Mouse (Mus musculus): ENCODE data around the gene Tbx21. TPM values are rescaled to one million over a fixed set of nuclear protein-coding genes. Genes with fewer than 3 reads are reported as not detected.

The Tbx21 gene
- total RNA-seq, 4 experiments from 2014 or later, result 0.31 to 0.51 (median 0.48) TPM

- peak; percentile 40 for DNase-seq
These were observed 31.6 kb downstream of the Tbx21 start for GRCm38 (mm10) chr11:97083401-97084140.

DNA sequence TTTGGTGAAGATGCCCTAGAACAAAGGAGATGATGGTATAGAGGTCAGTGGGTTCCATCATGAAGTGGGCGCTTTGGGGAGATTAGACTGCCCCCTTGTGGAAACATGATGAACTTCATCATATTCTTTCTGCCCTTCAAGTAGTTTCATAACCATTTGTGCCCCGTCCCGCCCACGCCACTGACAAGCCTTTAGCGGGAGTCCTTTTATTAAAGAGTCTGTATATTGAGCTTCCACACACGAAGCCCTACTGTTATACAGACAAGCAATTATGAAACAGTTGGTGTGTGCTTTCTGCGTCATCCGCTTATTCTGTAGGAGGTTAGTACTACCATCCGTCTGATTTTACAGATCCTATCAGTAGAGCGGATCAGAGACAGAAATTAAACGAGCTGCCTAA, 32.2 kb downstream of the Tbx21 start:
- DNase-seq, result no peak

DNA sequence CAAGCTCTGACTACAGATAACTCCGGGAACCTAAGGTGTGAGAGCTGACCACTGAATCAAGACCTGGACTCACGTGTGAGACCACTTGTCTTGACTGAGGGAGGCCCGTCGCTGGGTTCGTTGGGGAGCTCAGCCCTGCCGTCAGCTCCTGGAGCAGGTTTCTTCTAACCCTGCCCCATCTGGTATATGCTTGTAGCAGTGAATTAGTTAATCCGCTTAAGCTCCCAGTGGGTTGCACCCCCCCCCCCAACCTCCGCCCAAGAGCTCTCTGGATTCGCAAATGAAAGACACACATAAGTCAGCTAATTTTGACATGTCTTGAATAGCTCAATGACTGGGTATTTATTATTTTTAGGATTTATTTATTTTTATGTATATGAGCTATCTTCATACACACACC, 34.8 kb downstream of the Tbx21 start:
- no peak for DNase-seq

DNA sequence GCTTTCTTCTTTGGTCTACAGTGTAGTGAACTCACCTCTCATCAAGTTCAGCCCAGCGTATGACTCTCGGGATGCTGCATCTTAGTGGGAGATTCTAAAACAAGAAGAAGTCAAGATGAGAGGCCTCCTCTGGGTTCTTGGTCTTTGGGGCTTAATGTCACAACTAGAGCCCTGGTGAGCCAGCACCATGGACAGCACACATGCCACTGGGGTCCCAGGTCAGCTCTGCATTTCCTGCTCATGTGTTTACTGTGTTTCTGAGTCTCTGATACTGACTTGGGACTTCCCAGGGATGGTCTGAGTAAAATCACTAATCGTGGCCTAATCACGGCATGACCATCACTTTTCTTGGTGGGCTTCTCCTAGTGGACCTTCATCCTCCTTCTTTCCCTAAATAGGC, 36.4 kb downstream of the Tbx21 start:
- DNase-seq, result no peak

DNA sequence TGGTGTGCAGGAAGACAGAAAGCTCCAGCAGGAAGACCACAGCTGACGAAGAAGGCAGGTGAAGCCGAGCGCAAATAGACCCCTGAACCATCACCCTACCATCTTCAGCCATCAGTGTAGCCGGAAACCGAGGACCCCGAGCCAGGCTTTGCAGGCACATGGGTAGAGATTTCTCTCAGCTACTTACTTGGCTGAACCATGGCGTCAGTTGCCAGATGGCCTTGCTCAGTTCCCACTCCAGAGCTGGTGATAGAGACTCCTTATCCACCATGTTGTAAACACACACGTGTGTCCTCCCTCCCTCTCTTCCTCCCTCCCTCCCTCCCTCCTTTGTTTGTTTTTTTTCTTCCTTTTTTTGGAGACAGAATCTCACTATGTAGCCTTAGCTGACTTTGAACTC, 40.9 kb downstream of the Tbx21 start:
- no peak for DNase-seq

GRCm38 (mm10) chr11:97072533-97072932, 42.6 kb downstream of the Tbx21 start:
- no peak for DNase-seq

DNA sequence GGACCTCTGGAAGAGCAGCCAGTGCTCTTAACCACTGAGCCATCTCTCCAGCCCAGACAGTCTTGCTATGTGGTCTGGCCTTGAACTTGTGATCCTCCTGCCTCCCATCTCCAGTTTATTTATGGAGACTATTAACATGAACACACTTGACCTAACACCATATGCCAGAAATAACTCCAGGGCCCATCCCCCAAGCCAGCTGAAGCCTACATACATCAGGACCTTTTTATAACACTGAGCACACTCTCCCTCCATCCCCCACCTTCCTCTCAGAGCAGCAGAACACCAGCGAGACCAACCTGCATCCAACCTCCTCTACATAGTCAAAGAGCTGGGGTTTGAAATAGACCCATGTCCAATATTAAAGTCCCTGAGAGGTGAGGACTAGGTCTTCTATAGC, 44.0 kb downstream of the Tbx21 start:
- no peak for DNase-seq

DNA sequence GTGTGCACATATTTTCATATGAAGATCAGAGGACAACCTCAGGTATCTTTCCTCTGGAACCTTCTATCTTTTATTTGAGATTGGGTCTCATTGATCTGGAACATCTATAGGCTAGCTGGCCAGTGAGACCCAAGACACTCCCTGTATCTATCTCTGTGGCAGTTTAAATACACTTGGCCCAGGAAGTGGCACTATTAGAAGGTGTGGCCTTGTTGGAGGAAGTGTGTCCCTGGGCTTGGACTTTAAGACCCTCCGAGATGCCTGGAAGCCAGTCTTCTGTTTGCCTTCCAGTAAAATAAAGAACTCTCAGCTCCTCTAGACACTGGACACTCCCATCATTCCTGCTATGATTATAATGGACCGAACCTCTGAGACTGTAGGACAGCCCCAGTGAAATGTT, 45.4 kb downstream of the Tbx21 start:
- no peak for DNase-seq

DNA sequence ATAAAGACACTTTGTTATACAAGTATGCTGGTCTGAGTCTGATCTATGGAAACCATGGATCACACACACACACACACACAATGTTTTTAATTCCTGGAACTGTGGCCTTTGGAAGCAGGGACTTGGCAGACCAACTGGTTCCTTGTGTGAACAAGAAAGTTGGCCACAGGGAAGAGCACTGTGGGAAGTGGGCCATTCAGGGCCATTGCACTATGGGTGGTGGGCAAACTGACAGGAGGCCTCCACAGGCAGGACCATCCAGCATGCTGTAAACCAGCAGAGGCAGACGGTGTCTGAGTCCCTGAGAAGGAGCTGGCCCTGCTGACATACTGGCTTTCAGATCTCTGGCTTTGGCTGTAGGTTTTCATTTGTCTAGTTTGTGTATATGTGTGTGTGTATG, 45.8 kb downstream of the Tbx21 start:
- DNase-seq, result no peak

DNA sequence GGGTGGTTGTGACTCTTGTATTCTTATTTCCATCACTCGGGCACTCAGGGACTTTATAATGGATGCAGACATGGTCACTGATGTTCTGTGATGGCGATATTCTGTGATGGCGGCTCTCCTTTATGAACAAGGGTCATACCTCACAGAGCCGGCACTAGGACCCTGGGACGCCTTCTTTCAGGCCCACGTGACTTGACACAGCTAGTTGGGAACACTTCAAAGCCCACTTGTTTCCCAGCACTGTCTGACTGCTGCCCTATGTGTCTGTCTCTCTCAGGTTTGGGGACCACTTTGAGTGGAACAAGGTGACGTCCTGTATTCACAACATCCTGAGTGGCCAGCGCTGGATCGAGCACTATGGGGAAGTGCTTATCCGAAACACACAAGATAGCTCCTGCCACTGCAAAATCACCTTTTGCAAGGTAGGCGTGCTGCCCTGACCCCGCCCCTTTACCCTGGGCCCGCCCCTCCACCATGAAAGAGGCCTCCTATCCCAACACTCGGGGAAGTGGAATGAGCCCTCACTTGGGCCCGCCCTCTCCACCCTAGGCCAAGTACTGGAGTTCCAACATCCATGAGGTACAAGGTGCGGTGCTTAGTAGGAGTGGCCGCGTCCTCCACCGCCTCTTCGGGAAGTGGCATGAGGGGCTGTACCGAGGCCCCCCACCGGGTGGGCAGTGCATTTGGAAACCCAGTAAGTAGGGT, 48.3 kb downstream of the Tbx21 start:
- DNase-seq, result no peak

- no peak for DNase-seq
These were observed 49.4 kb downstream of the Tbx21 start for GRCm38 (mm10) chr11:97065538-97066295.

DNA sequence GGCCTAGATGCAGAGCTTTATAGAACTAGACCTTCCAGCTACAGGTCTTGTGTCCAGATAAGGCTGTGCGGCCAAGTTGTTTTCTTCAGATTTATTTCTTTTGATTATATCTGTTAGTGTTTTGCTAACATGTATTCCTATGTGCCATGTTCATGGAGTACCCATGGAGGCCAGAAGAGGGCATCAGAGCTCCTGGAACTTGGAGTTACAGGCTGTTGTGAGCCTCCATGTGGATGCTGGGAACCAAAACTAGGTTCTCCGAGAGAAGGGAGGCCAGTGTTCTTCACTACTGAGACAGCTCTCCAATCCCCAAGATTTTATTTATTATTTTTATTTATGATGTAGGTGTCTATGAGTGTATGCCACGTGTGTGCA, 51.2 kb downstream of the Tbx21 start:
- DNase-seq, result no peak

DNA sequence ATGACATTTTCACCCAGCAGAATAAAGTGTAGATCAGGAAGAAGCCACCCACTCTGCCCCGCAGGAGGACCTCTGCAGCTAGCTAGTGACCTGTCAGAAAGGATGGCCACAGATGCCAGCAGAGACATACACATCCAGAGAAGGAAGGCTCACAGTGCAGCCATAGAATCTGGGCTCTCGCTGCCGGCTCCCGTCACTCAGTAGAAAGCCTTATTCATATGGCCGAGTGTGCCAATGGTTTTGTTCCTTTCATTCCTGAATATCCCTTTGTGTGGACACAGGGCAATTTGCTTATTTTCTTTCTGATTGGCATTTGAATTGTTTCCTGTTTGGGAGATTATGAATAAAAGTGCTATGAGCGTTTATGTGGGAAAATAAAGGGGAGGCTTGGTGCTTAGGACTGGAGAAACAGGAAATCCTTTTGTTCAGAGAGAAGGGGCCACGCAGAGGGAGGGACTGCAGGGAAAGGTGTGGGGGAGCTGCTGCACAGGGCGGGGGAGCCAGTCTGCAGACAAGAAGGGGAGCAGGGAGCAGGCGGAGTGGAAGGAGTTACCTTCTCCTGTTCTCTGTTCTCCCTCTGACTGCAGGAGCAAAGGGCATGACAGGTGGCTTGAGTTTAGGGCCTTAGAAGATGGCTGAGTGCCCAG, 51.7 kb downstream of the Tbx21 start:
- no peak for DNase-seq

DNA sequence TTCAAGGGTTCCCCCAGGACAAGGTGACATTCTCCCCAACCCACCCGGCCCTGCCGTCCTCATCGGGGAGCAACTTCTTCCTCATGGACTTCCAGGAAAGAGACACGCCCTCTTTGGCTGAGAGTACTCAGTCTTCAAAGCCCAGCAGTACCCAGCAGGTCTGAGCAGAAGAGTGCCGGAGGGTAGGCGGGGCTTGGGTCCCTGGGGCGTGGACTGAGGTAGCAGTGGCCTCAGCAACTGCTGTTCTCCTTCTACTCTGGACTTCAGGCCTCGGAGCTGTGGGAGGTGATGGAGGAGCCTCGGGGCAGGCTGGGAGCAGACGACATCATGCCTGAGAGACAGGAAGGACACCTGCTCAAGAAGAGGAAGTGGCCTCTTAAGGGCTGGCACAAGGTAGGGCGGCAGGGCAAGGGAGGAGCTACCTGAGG, 62.9 kb downstream of the Tbx21 start:
- DNase-seq, result no peak

DNA sequence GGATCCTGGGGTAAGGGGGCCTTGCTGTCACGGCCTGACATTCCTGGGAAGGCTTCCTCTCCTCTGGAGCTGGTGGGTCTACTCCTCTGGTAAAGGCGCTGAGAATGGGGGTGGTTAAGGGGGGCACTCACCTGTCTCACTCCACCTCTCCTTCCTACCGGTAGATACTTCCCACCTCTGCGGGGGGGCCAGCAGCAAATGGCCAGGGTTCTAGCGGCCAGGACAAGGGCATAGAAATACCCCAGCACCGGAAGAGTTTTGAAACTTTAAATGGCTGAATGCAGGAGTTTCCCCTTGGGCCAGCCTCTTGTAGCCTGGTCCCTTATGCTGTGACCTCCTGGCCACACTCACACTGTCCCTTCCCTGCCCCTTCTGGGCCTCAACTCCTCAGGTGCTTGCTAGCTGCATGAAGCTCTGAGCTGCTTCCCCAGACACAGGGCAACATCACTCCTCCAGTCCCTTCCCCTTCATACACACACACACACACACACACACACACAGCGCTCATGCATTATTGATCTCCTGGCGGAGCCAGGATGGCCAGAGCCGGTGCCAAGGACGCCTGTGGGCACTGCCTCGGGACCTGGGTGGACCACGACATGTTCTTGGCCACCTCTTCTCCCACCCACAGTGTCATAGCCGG, 64.1 kb downstream of the Tbx21 start:
- DNase-seq, result no peak

GRCm38 (mm10) chr11:97050216-97050943, 64.8 kb downstream of the Tbx21 start, which contains the start of gene Osbpl7:
Gene Osbpl7, plus strand, starts transcription at chr11:97050628.
- DNase-seq, result peak; percentile 75

- no peak for DNase-seq
These were observed 65.5 kb downstream of the Tbx21 start for GRCm38 (mm10) chr11:97049492-97050085.

GRCm38 (mm10) chr11:97048090-97048650, 67.0 kb downstream of the Tbx21 start:
- peak; percentile 80 for DNase-seq

Data from adrenal gland, adult 8-10 months (tissue).